Mouse (Mus musculus): Measurements from ENCODE around the gene Gsk3a. TPM values are rescaled to one million over a fixed set of nuclear protein-coding genes. Genes with fewer than 3 reads are reported as not detected.

The Gsk3a gene
- total RNA-seq, 1 experiment: 38.2 TPM

DNA sequence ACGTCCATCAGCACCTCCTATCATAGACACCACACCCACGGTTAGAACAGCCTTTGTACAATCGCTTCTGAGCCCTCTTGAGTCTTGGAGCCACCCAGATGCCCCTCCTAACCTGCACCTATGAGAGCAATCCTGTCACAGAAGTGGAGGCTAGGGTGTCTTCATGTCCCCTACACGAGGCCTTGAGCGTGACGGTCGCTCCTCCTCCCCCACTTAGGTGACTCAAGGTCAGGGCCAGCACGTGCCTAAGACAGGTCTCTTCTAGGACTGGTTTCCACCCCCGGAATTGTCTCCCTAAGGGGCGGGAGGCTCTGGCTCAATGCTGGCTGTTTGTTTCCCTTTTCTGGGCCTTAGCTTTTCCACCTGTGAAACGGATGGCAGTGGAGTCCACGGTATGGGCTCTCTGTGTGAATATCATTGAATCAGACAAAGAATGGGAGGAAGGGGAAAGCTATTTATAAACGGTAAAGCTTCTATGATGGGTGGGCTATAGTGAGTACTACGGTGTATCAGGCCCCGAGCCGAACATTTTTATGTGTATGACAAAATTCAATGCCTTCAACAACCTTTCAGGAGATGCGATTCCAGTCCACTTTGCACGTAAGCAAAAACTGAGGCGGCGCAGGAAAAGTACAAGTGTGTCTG lies 17.1 kb downstream of the Gsk3a start, which contains the start of gene Dedd2:
Dedd2 (minus strand) TSS at position 159 of the 645 bp plus-strand sequence.
- no peak for DNase-seq (ENCODE audit: low read depth, low spot score)

GRCm38 (mm10) chr7:25219756-25220456 lies 17.7 kb downstream of the Gsk3a start:
- in situ Hi-C loops (cut with MboI; ENCODE audit: low sequenced_read_pairs in 2 of 2, unreplicated experiment in 2 of 2): no loop called here
- H3K9ac ChIP-seq (ENCODE audit: insufficient read depth, low read depth, low read length, poor library complexity, severe bottlenecking): peak overlapping the region; percentile 70
- peak overlapping the region; percentile 20 for H3K27ac ChIP-seq (ENCODE audit: insufficient read depth, low read depth, low read length, poor library complexity, severe bottlenecking)
- peak; percentile 96 for DNase-seq (ENCODE audit: low read depth, low spot score)
- H3K9me3 ChIP-seq (ENCODE audit: control insufficient read depth, insufficient read depth, low read depth, low read length): no peaks in the 10 kb centered on the region
- TF ChIP-seq MAFK (IDR thresholded peaks at IDR 0.05; ENCODE audit: insufficient read depth, low read depth, low read length) (no peak), CHD2 (IDR thresholded peaks at IDR 0.05; ENCODE audit: low read depth, low read length) (no peak), ZNF384 (IDR thresholded peaks at IDR 0.05; ENCODE audit: low read depth, low read length) (no peak), HCFC1 (IDR thresholded peaks at IDR 0.05; ENCODE audit: borderline replicate concordance, insufficient read depth, low read length) (no peak), ZC3H11A (IDR thresholded peaks at IDR 0.05; ENCODE audit: borderline replicate concordance, low read depth, low read length) (no peak)
- H3K4me1 ChIP-seq (ENCODE audit: control insufficient read depth in 2 of 2, insufficient read depth in 2 of 2, low read length in 2 of 2, poor library complexity in 1 of 2): peaks cover 2 to 15% of the 10 kb centered on the region in 2 experiments; a peak in 3 of 4 replicates
- H3K36me3 ChIP-seq (ENCODE audit: control insufficient read depth, insufficient read depth, low read length, poor library complexity, severe bottlenecking): peaks cover 18% of the 10 kb centered on the region
- peak overlapping the region; percentile 81 to 83 for H3K4me3 ChIP-seq (ENCODE audit: insufficient read depth in 1 of 2, low read depth in 1 of 2, low read length in 2 of 2, poor library complexity in 1 of 2, severe bottlenecking in 1 of 2)

More for the DNA sequence above, 17.1 kb downstream of the Gsk3a start, which contains the start of gene Dedd2:
- peaks cover 2 to 18% of the 10 kb centered on the region in 2 experiments; a peak in 2 of 4 replicates for H3K4me1 ChIP-seq (ENCODE audit: control insufficient read depth in 2 of 2, insufficient read depth in 2 of 2, low read length in 2 of 2, poor library complexity in 1 of 2)
- H3K9me3 ChIP-seq (ENCODE audit: control insufficient read depth, insufficient read depth, low read depth, low read length): no peaks in the 10 kb centered on the region
- H3K27ac ChIP-seq (ENCODE audit: insufficient read depth, low read depth, low read length, poor library complexity, severe bottlenecking): peak within 1 kb of the TSS; percentile 20
- peaks cover 20% of the 10 kb centered on the region for H3K36me3 ChIP-seq (ENCODE audit: control insufficient read depth, insufficient read depth, low read length, poor library complexity, severe bottlenecking)
- no peak for TF ChIP-seq CHD2 (IDR thresholded peaks at IDR 0.05; ENCODE audit: low read depth, low read length)
- in situ Hi-C loops (cut with MboI; ENCODE audit: low sequenced_read_pairs in 2 of 2, unreplicated experiment in 2 of 2): no loop called here
- H3K9ac ChIP-seq (ENCODE audit: insufficient read depth, low read depth, low read length, poor library complexity, severe bottlenecking): peak within 1 kb of the TSS; percentile 82
- peak within 1 kb of the TSS; percentile 81 to 83 for H3K4me3 ChIP-seq (ENCODE audit: insufficient read depth in 1 of 2, low read depth in 1 of 2, low read length in 2 of 2, poor library complexity in 1 of 2, severe bottlenecking in 1 of 2)

DNA sequence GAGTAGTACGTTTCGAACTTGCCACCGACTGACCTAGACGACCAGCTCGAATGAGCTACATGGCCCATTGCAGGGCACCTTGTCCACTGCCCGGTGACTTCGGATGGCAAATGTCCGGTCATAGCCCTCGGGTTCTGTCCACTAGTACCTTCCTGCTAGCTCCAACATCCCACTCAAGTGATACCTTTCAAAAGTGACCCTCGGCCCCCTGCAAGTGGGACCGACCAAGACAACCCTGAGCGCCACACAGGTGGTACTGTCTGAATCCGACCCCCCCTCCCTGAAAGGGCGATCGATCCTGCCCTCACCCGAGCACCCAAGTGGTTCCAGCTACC lies 18.3 kb downstream of the Gsk3a start:
- no peak for DNase-seq (ENCODE audit: low read depth, low spot score)
- H3K4me3 ChIP-seq (ENCODE audit: insufficient read depth in 1 of 2, low read depth in 1 of 2, low read length in 2 of 2, poor library complexity in 1 of 2, severe bottlenecking in 1 of 2): peak overlapping the region; percentile 67 to 83
- H3K9me3 ChIP-seq (ENCODE audit: control insufficient read depth, insufficient read depth, low read depth, low read length): no peaks in the 10 kb centered on the region
- H3K27ac ChIP-seq (ENCODE audit: insufficient read depth, low read depth, low read length, poor library complexity, severe bottlenecking): peak overlapping the region; percentile 20; the same call in 1 of the 2 replicates
- peaks cover 15% of the 10 kb centered on the region for H3K36me3 ChIP-seq (ENCODE audit: control insufficient read depth, insufficient read depth, low read length, poor library complexity, severe bottlenecking)
- peaks cover 4 to 18% of the 10 kb centered on the region in 2 experiments; a peak in 3 of 4 replicates for H3K4me1 ChIP-seq (ENCODE audit: control insufficient read depth in 2 of 2, insufficient read depth in 2 of 2, low read length in 2 of 2, poor library complexity in 1 of 2)
- in situ Hi-C loops (cut with MboI; ENCODE audit: low sequenced_read_pairs in 2 of 2, unreplicated experiment in 2 of 2): no loop called here
- H3K9ac ChIP-seq (ENCODE audit: insufficient read depth, low read depth, low read length, poor library complexity, severe bottlenecking): peak overlapping the region; percentile 70
- TF ChIP-seq ZNF384 (IDR thresholded peaks at IDR 0.05; ENCODE audit: low read depth, low read length): no peak
- no peak for TF ChIP-seq CHD2 (IDR thresholded peaks at IDR 0.05; ENCODE audit: low read depth, low read length)
- TF ChIP-seq HCFC1 (IDR thresholded peaks at IDR 0.05; ENCODE audit: borderline replicate concordance, insufficient read depth, low read length): no peak
- TF ChIP-seq ZC3H11A (IDR thresholded peaks at IDR 0.05; ENCODE audit: borderline replicate concordance, low read depth, low read length): no peak
- TF ChIP-seq MAFK (IDR thresholded peaks at IDR 0.05; ENCODE audit: insufficient read depth, low read depth, low read length): no peak

DNA sequence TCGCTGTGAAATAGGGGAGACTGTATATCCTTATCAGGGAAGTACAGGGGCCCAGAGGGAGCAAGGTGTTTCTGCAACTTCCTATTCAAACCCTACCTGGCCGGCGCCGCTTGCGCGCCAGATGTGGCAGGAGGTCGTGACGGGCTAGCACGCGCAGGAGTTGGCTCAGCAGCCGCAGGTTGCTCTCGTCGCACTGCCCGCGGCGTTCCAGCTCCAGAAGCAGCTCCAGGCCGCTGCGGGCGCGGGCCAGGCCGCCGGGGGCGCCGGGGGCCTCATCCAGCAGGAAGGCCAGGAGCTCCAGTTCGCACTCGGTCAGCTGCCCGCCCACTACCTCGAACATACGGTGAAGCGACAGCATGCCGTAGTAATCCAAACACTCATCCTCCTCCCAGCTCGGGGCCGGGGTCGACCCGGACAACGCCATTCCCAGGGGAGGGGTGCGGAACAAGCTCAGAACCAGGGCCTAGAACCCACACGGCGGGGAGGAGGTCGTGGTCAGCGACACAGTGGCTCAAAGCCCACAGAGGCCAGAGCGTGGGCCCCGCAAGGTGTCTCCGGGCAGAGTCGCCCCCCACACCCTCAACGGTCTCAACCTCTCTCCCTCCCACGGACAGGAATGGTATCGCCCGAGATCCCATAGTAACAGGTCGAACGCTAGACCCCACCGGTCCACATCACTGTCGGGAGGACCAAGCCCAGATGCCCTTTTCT lies 18.8 kb downstream of the Gsk3a start:
- Histone ChIP-seq H3K9me3 (ENCODE audit: control insufficient read depth, insufficient read depth, low read depth, low read length) (no peaks in the 10 kb centered on the region), H3K4me3 (ENCODE audit: insufficient read depth in 1 of 2, low read depth in 1 of 2, low read length in 2 of 2, poor library complexity in 1 of 2, severe bottlenecking in 1 of 2) (peak overlapping the region; percentile 67 to 83), H3K4me1 (ENCODE audit: control insufficient read depth in 2 of 2, insufficient read depth in 2 of 2, low read length in 2 of 2, poor library complexity in 1 of 2) (peaks cover 4 to 19% of the 10 kb centered on the region in 2 experiments; a peak in 3 of 4 replicates), H3K27ac (ENCODE audit: insufficient read depth, low read depth, low read length, poor library complexity, severe bottlenecking) (peak overlapping the region; percentile 20; the same call in 1 of the 2 replicates), H3K9ac (ENCODE audit: insufficient read depth, low read depth, low read length, poor library complexity, severe bottlenecking) (peak overlapping the region; percentile 70), H3K36me3 (ENCODE audit: control insufficient read depth, insufficient read depth, low read length, poor library complexity, severe bottlenecking) (peaks cover 11% of the 10 kb centered on the region; the same call in 1 of the 2 replicates)
- DNase-seq (ENCODE audit: low read depth, low spot score): no peak
- TF ChIP-seq HCFC1 (IDR thresholded peaks at IDR 0.05; ENCODE audit: borderline replicate concordance, insufficient read depth, low read length) (no peak), MAFK (IDR thresholded peaks at IDR 0.05; ENCODE audit: insufficient read depth, low read depth, low read length) (no peak), ZNF384 (IDR thresholded peaks at IDR 0.05; ENCODE audit: low read depth, low read length) (no peak), ZC3H11A (IDR thresholded peaks at IDR 0.05; ENCODE audit: borderline replicate concordance, low read depth, low read length) (no peak), CHD2 (IDR thresholded peaks at IDR 0.05; ENCODE audit: low read depth, low read length) (no peak)
- in situ Hi-C loops (cut with MboI; ENCODE audit: low sequenced_read_pairs in 2 of 2, unreplicated experiment in 2 of 2): no loop called here

Data from ES-E14 (cell line).